ENCODE assay signal across 25 mouse cellular contexts in genomic region chr7:115565060-115565426, GRCm38 (mm10).
DNase-seq lines count a peak whose midpoint lies in the region; ATAC-seq and TF ChIP-seq lines count a peak whose summit lies in the region.
"Had no signal": no experiment of that assay in that cellular context is flagged by ENCODE, and none has a peak within 500 bp of the region (broad histone marks: within the 10 kb centered on the region; RNA-seq: fewer than 3 reads in every experiment).

No protein-coding gene starts in this region.

- DNase-seq in gastrocnemius, adult 2 months, result no peak
- DNase-seq in gastrocnemius, adult 18-20 months (ENCODE audit: low spot score), result no peak
- peak; percentile 34 for DNase-seq in liver, adult 2 months (ENCODE audit: extremely low read depth, low read depth, low spot score)
- no peak for DNase-seq in liver, embryonic 11.5 days (ENCODE audit: low spot score)
- DNase-seq in neural tube, embryonic 11.5 days (ENCODE audit: low spot score), result no peak
- DNase-seq in liver, postnatal 0 days, result peak; percentile 19
- no peak for DNase-seq in cerebellum, postnatal 4 days (ENCODE audit: low spot score in 2 of 2)
- DNase-seq: adrenal gland, postnatal 36 days; cerebellum, adult 9-10 months; gastrocnemius, postnatal 10 days; kidney, postnatal 25 days; liver, embryonic 13.5 days; thymus, adult 2 months; thymus, postnatal 4 days had no signal

- TF ChIP-seq POLR2A in liver, adult 2 months (IDR thresholded peaks at IDR 0.05; ENCODE audit: extremely low read depth, insufficient read depth, low read length), result no peak

- intact Hi-C loops in gastrocnemius, adult 2 months (cut with DNase I), result no loop called here

- H3K4me3 ChIP-seq in gastrocnemius, adult 2 months, result no peak overlapping the region
- H3K4me3 ChIP-seq in liver, adult 2 months (ENCODE audit: insufficient read depth, low read depth, low read length), result no peak overlapping the region
- no peak overlapping the region for H3K4me3 ChIP-seq in liver, embryonic 11.5 days (ENCODE audit: low read depth, low read length)
- no peak overlapping the region for H3K4me3 ChIP-seq in neural tube, embryonic 11.5 days (ENCODE audit: low read depth, low read length)
- no peak overlapping the region for H3K4me3 ChIP-seq in neural tube, embryonic 15.5 days (replicated peaks)
- no peak overlapping the region for H3K4me3 ChIP-seq in liver, postnatal 0 days (ENCODE audit: low read depth, low read length)
- H3K4me3 ChIP-seq: embryonic facial prominence, embryonic 12.5 days; erythroblast, embryonic 14.5 days; forebrain, embryonic 13.5 days; layer of hippocampus, adult 2 months; liver, embryonic 13.5 days had no signal

- no peaks in the 10 kb centered on the region for H3K36me3 ChIP-seq in liver, adult 2 months (ENCODE audit: control insufficient read depth, insufficient read depth, low read length)
- H3K36me3 ChIP-seq in liver, embryonic 11.5 days (ENCODE audit: control insufficient read depth, insufficient read depth, low read length), result no peaks in the 10 kb centered on the region
- H3K36me3 ChIP-seq in neural tube, embryonic 11.5 days (ENCODE audit: control insufficient read depth, insufficient read depth, low read length), result no peaks in the 10 kb centered on the region
- H3K36me3 ChIP-seq in neural tube, embryonic 15.5 days, result no peaks in the 10 kb centered on the region
- no peaks in the 10 kb centered on the region for H3K36me3 ChIP-seq in liver, postnatal 0 days (replicated peaks; ENCODE audit: insufficient read depth, low read length)
- H3K36me3 ChIP-seq: embryonic facial prominence, embryonic 12.5 days; G1E; liver, embryonic 13.5 days had no signal

- TF ChIP-seq CTCF in gastrocnemius, adult 2 months (IDR thresholded peaks at IDR 0.05), result no peak
- TF ChIP-seq CTCF in liver, adult 2 months (IDR thresholded peaks at IDR 0.05; ENCODE audit: low read depth, low read length), result no peak
- no peak for TF ChIP-seq CTCF in liver, postnatal 0 days (IDR thresholded peaks at IDR 0.05; ENCODE audit: low read depth)

- TF ChIP-seq EP300 in liver, postnatal 0 days (IDR thresholded peaks at IDR 0.05; ENCODE audit: low read depth), result no peak

- 39% methylated on average over 5 of the region's 5 CpGs for WGBS in liver, adult 2 months
- 79% methylated on average over 5 of the region's 5 CpGs for WGBS in liver, embryonic 11.5 days
- 42% methylated on average over 5 of the region's 5 CpGs for WGBS in neural tube, embryonic 11.5 days
- WGBS in neural tube, embryonic 15.5 days, result 44% methylated on average over 5 of the region's 5 CpGs
- WGBS in liver, postnatal 0 days (ENCODE audit: insufficient replicate concordance), result 70% methylated on average over 5 of the region's 5 CpGs

- H3K9ac ChIP-seq in liver, adult 2 months (ENCODE audit: low read depth, low read length), result no peak overlapping the region; the same call in 1 of the 2 replicates
- H3K9ac ChIP-seq in liver, embryonic 11.5 days (ENCODE audit: low read depth, low read length), result no peak overlapping the region
- H3K9ac ChIP-seq in neural tube, embryonic 11.5 days (ENCODE audit: low read length), result no peak overlapping the region
- H3K9ac ChIP-seq in neural tube, embryonic 15.5 days (replicated peaks), result no peak overlapping the region
- 0 out of 2 replicates have a peak overlapping the region, but pooled peaks have one; percentile 17 for H3K9ac ChIP-seq in liver, postnatal 0 days (replicated peaks)
- H3K9ac ChIP-seq: embryonic facial prominence, embryonic 12.5 days; liver, embryonic 13.5 days had no signal

- H3K4me2 ChIP-seq in liver, embryonic 11.5 days, result no peak overlapping the region
- H3K4me2 ChIP-seq in neural tube, embryonic 11.5 days (ENCODE audit: low read depth), result no peak overlapping the region
- no peak overlapping the region for H3K4me2 ChIP-seq in neural tube, embryonic 15.5 days
- H3K4me2 ChIP-seq in liver, postnatal 0 days (ENCODE audit: low read depth, low read length), result no peak overlapping the region
- H3K4me2 ChIP-seq: embryonic facial prominence, embryonic 12.5 days; forebrain, embryonic 13.5 days; liver, embryonic 13.5 days had no signal

- H3K27me3 ChIP-seq in liver, adult 2 months (ENCODE audit: control insufficient read depth, insufficient read depth, low read length), result no peaks in the 10 kb centered on the region
- H3K27me3 ChIP-seq in liver, embryonic 11.5 days (replicated peaks; ENCODE audit: control insufficient read depth, insufficient read depth, low read length), result no peaks in the 10 kb centered on the region
- H3K27me3 ChIP-seq in neural tube, embryonic 11.5 days (ENCODE audit: control insufficient read depth, insufficient read depth, low read length), result no peaks in the 10 kb centered on the region
- H3K27me3 ChIP-seq in neural tube, embryonic 15.5 days (replicated peaks), result peaks cover 5% of the 10 kb centered on the region; the same call in 1 of the 2 replicates
- no peaks in the 10 kb centered on the region for H3K27me3 ChIP-seq in liver, postnatal 0 days (ENCODE audit: insufficient read depth, low read length)
- H3K27me3 ChIP-seq: CH12.LX; embryonic facial prominence, embryonic 12.5 days; forebrain, embryonic 13.5 days; liver, embryonic 13.5 days; Patski had no signal

- H3K9me3 ChIP-seq in liver, embryonic 11.5 days (ENCODE audit: control insufficient read depth, low read length), result no peaks in the 10 kb centered on the region
- H3K9me3 ChIP-seq in neural tube, embryonic 11.5 days (ENCODE audit: control insufficient read depth, low read length), result no peaks in the 10 kb centered on the region
- H3K9me3 ChIP-seq in neural tube, embryonic 15.5 days (replicated peaks), result no peaks in the 10 kb centered on the region
- no peaks in the 10 kb centered on the region for H3K9me3 ChIP-seq in liver, postnatal 0 days (ENCODE audit: low read length)
- H3K9me3 ChIP-seq: embryonic facial prominence, embryonic 12.5 days; forebrain, embryonic 13.5 days; G1E; liver, embryonic 13.5 days had no signal

- peaks cover 7% of the 10 kb centered on the region for H3K4me1 ChIP-seq in liver, adult 2 months (ENCODE audit: control insufficient read depth, insufficient read depth, low read length)
- H3K4me1 ChIP-seq in liver, embryonic 11.5 days (replicated peaks; ENCODE audit: control insufficient read depth, insufficient read depth, low read length), result 0 out of 2 replicates have a peak, but pooled peaks cover 3% of the 10 kb centered on the region
- peaks cover 24% of the 10 kb centered on the region for H3K4me1 ChIP-seq in neural tube, embryonic 11.5 days (ENCODE audit: control insufficient read depth, insufficient read depth, low read length)
- peaks cover 31% of the 10 kb centered on the region for H3K4me1 ChIP-seq in neural tube, embryonic 15.5 days
- H3K4me1 ChIP-seq in liver, postnatal 0 days (ENCODE audit: insufficient read depth), result peaks cover 4% of the 10 kb centered on the region; the same call in 1 of the 2 replicates

- H3K79me2 ChIP-seq in liver, adult 2 months (ENCODE audit: control insufficient read depth, insufficient read depth, low read length), result no peaks in the 10 kb centered on the region

- peak overlapping the region; percentile 38 for H3K27ac ChIP-seq in gastrocnemius, adult 2 months
- H3K27ac ChIP-seq in liver, adult 2 months (replicated peaks; ENCODE audit: insufficient read depth, low read depth, low read length), result no peak overlapping the region
- no peak overlapping the region for H3K27ac ChIP-seq in liver, embryonic 11.5 days (ENCODE audit: low read depth, low read length)
- H3K27ac ChIP-seq in neural tube, embryonic 11.5 days (ENCODE audit: low read depth, low read length), result peak overlapping the region; percentile 44; the same call in 1 of the 2 replicates
- no peak overlapping the region for H3K27ac ChIP-seq in neural tube, embryonic 15.5 days (replicated peaks)
- H3K27ac ChIP-seq in liver, postnatal 0 days (ENCODE audit: low read depth), result peak overlapping the region; percentile 73
- H3K27ac ChIP-seq: forebrain, embryonic 13.5 days; liver, embryonic 13.5 days; macrophage; stomach, postnatal 0 days had no signal

- no peak for ATAC-seq in liver, embryonic 11.5 days (replicated peaks; ENCODE audit: low FRiP score)
- no peak for ATAC-seq in neural tube, embryonic 11.5 days (ENCODE audit: insufficient read depth, low FRiP score, low TSS enrichment)
- no peak for ATAC-seq in neural tube, embryonic 15.5 days (ENCODE audit: low FRiP score)
- ATAC-seq in liver, postnatal 0 days, result peak; percentile 74
- ATAC-seq: forebrain, embryonic 13.5 days; intestine, postnatal 0 days; Patski had no signal

Comparison
In these comparisons a context has a peak if more than half of its experiments do, and no peak if none do; other contexts are left out.
1. DNase-seq: peak in liver, adult 2 months (single experiment) and liver, postnatal 0 days (single experiment); none in gastrocnemius, adult 2 months (single experiment), gastrocnemius, adult 18-20 months (single experiment), liver, embryonic 11.5 days (single experiment), neural tube, embryonic 11.5 days (single experiment) and cerebellum, postnatal 4 days (0 of 2).
2. H3K27ac ChIP-seq: peak in gastrocnemius, adult 2 months (single experiment), neural tube, embryonic 11.5 days (single experiment) and liver, postnatal 0 days (single experiment); none in liver, adult 2 months (single experiment), liver, embryonic 11.5 days (single experiment) and neural tube, embryonic 15.5 days (single experiment).